9 mouse cellular contexts compared by ENCODE assay signal in the genomic region with DNA sequence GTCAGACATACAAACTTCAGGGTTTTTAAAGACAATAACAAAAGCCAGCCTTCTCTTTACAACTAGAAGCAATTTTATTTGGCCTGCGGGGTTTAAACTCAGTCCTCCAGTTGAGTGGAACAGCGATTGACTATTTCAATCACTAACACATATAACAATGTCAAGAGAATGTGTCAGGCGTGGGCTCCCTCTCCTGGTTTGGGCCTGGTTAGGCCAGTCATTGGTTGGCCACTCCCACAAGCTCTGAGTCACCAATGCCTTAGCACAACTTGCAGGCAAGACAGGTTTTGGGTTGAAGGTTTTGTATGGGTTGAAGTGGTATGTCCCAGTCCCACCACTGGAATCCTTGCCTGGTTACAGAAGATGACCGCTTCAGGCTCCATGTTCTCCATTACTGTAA. TPM values are rescaled to one million over a fixed set of nuclear protein-coding genes. Genes with fewer than 3 reads are reported as not detected.
DNase-seq lines count a peak whose midpoint lies in the region; ATAC-seq and TF ChIP-seq lines count a peak whose summit lies in the region.
"Had no signal": no experiment of that assay in that cellular context is flagged by ENCODE, and none has a peak within 500 bp of the region (broad histone marks: within the 10 kb centered on the region; RNA-seq: fewer than 3 reads in every experiment).

No protein-coding gene starts in this region.

- no peak overlapping the region for H3K27ac ChIP-seq in kidney, postnatal 0 days
- no peak overlapping the region for H3K27ac ChIP-seq in midbrain, embryonic 15.5 days
- H3K27ac ChIP-seq: embryonic facial prominence, embryonic 15.5 days had no signal

- H3K9me3 ChIP-seq in kidney, postnatal 0 days (replicated peaks; ENCODE audit: low read length): no peaks in the 10 kb centered on the region
- no peaks in the 10 kb centered on the region for H3K9me3 ChIP-seq in midbrain, embryonic 15.5 days
- H3K9me3 ChIP-seq: embryonic facial prominence, embryonic 15.5 days had no signal

- no peaks in the 10 kb centered on the region for H3K27me3 ChIP-seq in kidney, postnatal 0 days (ENCODE audit: insufficient read depth, low read length)
- H3K27me3 ChIP-seq in midbrain, embryonic 15.5 days (replicated peaks): no peaks in the 10 kb centered on the region
- H3K27me3 ChIP-seq: embryonic facial prominence, embryonic 15.5 days had no signal

- no peak overlapping the region for H3K4me3 ChIP-seq in kidney, postnatal 0 days (replicated peaks; ENCODE audit: low read depth, low read length)
- H3K4me3 ChIP-seq in midbrain, embryonic 15.5 days: no peak overlapping the region
- H3K4me3 ChIP-seq: embryonic facial prominence, embryonic 15.5 days had no signal

- no peaks in the 10 kb centered on the region for H3K36me3 ChIP-seq in kidney, postnatal 0 days (ENCODE audit: insufficient read depth, low read length)
- H3K36me3 ChIP-seq in midbrain, embryonic 15.5 days (replicated peaks): no peaks in the 10 kb centered on the region
- H3K36me3 ChIP-seq: embryonic facial prominence, embryonic 15.5 days had no signal

- DNase-seq in kidney, postnatal 0 days (ENCODE audit: low spot score): peak; percentile 40
- DNase-seq in kidney, adult 18-20 months: no peak
- DNase-seq in NIH3T3 (ENCODE audit: low read depth): peak; percentile 86
- DNase-seq in cerebellum, postnatal 10 days: peak; percentile 76 to 78
- peak; percentile 49 to 60 for DNase-seq in kidney, postnatal 4 days
- no peak for DNase-seq in right cerebral cortex, postnatal 36 days (ENCODE audit: low spot score in 2 of 2)
- DNase-seq in right cerebral cortex, postnatal 10 days (ENCODE audit: low spot score in 2 of 2): no peak

- peak; percentile 69 for TF ChIP-seq CTCF in kidney, postnatal 0 days (IDR thresholded peaks at IDR 0.05; ENCODE audit: low read depth)

- no peak overlapping the region for H3K9ac ChIP-seq in kidney, postnatal 0 days (ENCODE audit: low read depth, low read length)
- H3K9ac ChIP-seq in midbrain, embryonic 15.5 days: no peak overlapping the region
- H3K9ac ChIP-seq: embryonic facial prominence, embryonic 15.5 days had no signal

- H3K4me2 ChIP-seq in kidney, postnatal 0 days (ENCODE audit: low read length): no peak overlapping the region
- no peak overlapping the region for H3K4me2 ChIP-seq in midbrain, embryonic 15.5 days
- H3K4me2 ChIP-seq: embryonic facial prominence, embryonic 15.5 days had no signal

- ATAC-seq in kidney, postnatal 0 days (replicated peaks; ENCODE audit: low FRiP score, low read depth): no peak
- ATAC-seq in midbrain, embryonic 15.5 days (replicated peaks): no peak

- 60% methylated on average over 4 of the region's 4 CpGs for WGBS in kidney, postnatal 0 days
- 80% methylated on average over 4 of the region's 4 CpGs for WGBS in midbrain, embryonic 15.5 days

- no peaks in the 10 kb centered on the region for H3K4me1 ChIP-seq in kidney, postnatal 0 days (replicated peaks; ENCODE audit: insufficient read depth, low read length)
- no peaks in the 10 kb centered on the region for H3K4me1 ChIP-seq in midbrain, embryonic 15.5 days
- H3K4me1 ChIP-seq: embryonic facial prominence, embryonic 15.5 days had no signal

RNA-seq across cellular contexts. Expression of a gene that starts 18.6 kb away (rescaled TPM):
- 173 and 175 TPM in 2 replicates for polyA plus RNA-seq in kidney, postnatal 0 days (2015; fragmentation: Nextera tagmentation; extraction: Ambion mirVana)
- polyA plus RNA-seq in midbrain, embryonic 15.5 days (2015; fragmentation: Nextera tagmentation; extraction: Ambion mirVana): 145 and 148 TPM in 2 replicates

RNA-seq across cellular contexts. Expression of a gene that starts 36.8 kb away (rescaled TPM):
- polyA plus RNA-seq in kidney, postnatal 0 days (2015; fragmentation: Nextera tagmentation; extraction: Ambion mirVana): 8.2 and 8.4 TPM in 2 replicates
- polyA plus RNA-seq in midbrain, embryonic 15.5 days (2015; fragmentation: Nextera tagmentation; extraction: Ambion mirVana): 21.8 and 24.6 TPM in 2 replicates

RNA-seq across cellular contexts. Expression of a gene that starts 45.1 kb away (rescaled TPM):
- polyA plus RNA-seq in kidney, postnatal 0 days (2015; fragmentation: Nextera tagmentation; extraction: Ambion mirVana): 46.4 and 49.0 TPM in 2 replicates
- 56.1 and 61.1 TPM in 2 replicates for polyA plus RNA-seq in midbrain, embryonic 15.5 days (2015; fragmentation: Nextera tagmentation; extraction: Ambion mirVana)

Comparison
In these comparisons a context has a peak if more than half of its experiments do, and no peak if none do; other contexts are left out.
1. DNase-seq: peak in kidney, postnatal 0 days (single experiment), NIH3T3 (single experiment), cerebellum, postnatal 10 days (2 of 2) and kidney, postnatal 4 days (2 of 2); none in kidney, adult 18-20 months (single experiment), right cerebral cortex, postnatal 36 days (0 of 2) and right cerebral cortex, postnatal 10 days (0 of 2).